Mouse (Mus musculus): ENCODE data around the gene Iqcf1. TPM values are rescaled to one million over a fixed set of nuclear protein-coding genes. Genes with fewer than 3 reads are reported as not detected.

Gene Iqcf1
- total and polyA plus RNA-seq, 3 experiments: not detected

GRCm38 (mm10) chr9:106478101-106478500 lies 21.7 kb upstream of the Iqcf1 start:
- peak overlapping the region; percentile 65 for H3K4me2 ChIP-seq (ENCODE audit: insufficient read depth, low read depth, poor library complexity, severe bottlenecking)
- H3K27ac ChIP-seq (ENCODE audit: insufficient read depth, low read depth): no peak overlapping the region
- TF ChIP-seq GABPA (IDR thresholded peaks at IDR 0.05; ENCODE audit: insufficient replicate concordance, low read depth, low read length): no peak
- TF ChIP-seq BHLHE40 (IDR thresholded peaks at IDR 0.05; ENCODE audit: low read depth, low read length): no peak
- TF ChIP-seq MAFK (IDR thresholded peaks at IDR 0.05; ENCODE audit: insufficient replicate concordance, low read length): no peak
- TF ChIP-seq MYC (IDR thresholded peaks at IDR 0.05; ENCODE audit: low read depth, low read length): no peak
- no peak for TF ChIP-seq NRF1 (IDR thresholded peaks at IDR 0.05; ENCODE audit: low read depth, low read length)
- TF ChIP-seq MAX (IDR thresholded peaks at IDR 0.05; ENCODE audit: low read length): no peak
- TF ChIP-seq MXI1 (IDR thresholded peaks at IDR 0.05; ENCODE audit: low read depth, low read length): no peak
- no peak for TF ChIP-seq ETS1 (conservative IDR thresholded peaks at IDR 0.05; ENCODE audit: low read depth, low read length)
- no peak for TF ChIP-seq TCF12 (IDR thresholded peaks at IDR 0.05; ENCODE audit: low read depth, low read length)
- no peak for TF ChIP-seq CHD1 (IDR thresholded peaks at IDR 0.05; ENCODE audit: low read depth, low read length)
- TF ChIP-seq CTCF (conservative IDR thresholded peaks at IDR 0.05 in 1 of 2, IDR thresholded peaks at IDR 0.05 in 1 of 2; ENCODE audit: low read depth in 2 of 2, low read length in 2 of 2): no peak
- no peak for TF ChIP-seq RAD21 (IDR thresholded peaks at IDR 0.05; ENCODE audit: low read depth, low read length)
- TF ChIP-seq ZKSCAN1 (IDR thresholded peaks at IDR 0.05; ENCODE audit: borderline replicate concordance, low read depth, low read length): no peak
- TF ChIP-seq E2F4 (IDR thresholded peaks at IDR 0.05; ENCODE audit: insufficient replicate concordance, low read depth, low read length): no peak
- no peak for TF ChIP-seq NELFE (IDR thresholded peaks at IDR 0.05; ENCODE audit: low read depth, low read length)
- TF ChIP-seq POLR2AphosphoS2 (IDR thresholded peaks at IDR 0.05; ENCODE audit: low read depth, low read length): no peak
- H3K9ac ChIP-seq (ENCODE audit: insufficient read depth, low read depth): peak overlapping the region; percentile 74; the same call in 1 of the 2 replicates
- dilution Hi-C loops (cut with MboI; ENCODE audit: extremely low pct_ligation_motif_present, extremely low pct_unique_long_range_greater_than_20kb, low sequenced_read_pairs): no loop called here
- H3K4me1 ChIP-seq (ENCODE audit: control insufficient read depth in 1 of 2, insufficient read depth in 2 of 2): peaks cover 6 to 57% of the 10 kb centered on the region in 2 experiments
- peaks cover 34 to 52% of the 10 kb centered on the region in 2 experiments for H3K36me3 ChIP-seq (replicated peaks in 1 of 2; ENCODE audit: control insufficient read depth in 1 of 2, insufficient read depth in 1 of 2, low read length in 1 of 2)
- no peaks in the 10 kb centered on the region for H3K27me3 ChIP-seq (replicated peaks)
- H3K79me2 ChIP-seq (replicated peaks; ENCODE audit: control insufficient read depth, extremely low read depth, insufficient read depth, poor library complexity, severe bottlenecking): peaks cover 26% of the 10 kb centered on the region
- H3K4me3 ChIP-seq (replicated peaks in 1 of 3; ENCODE audit: low read depth in 2 of 3, low read length in 2 of 3, poor library complexity in 1 of 3): peak overlapping the region; percentile 77 to 92 (median 91)
- in situ Hi-C loops (cut with MboI; ENCODE audit: low pct_ligation_motif_present, low pct_unique_long_range_greater_than_20kb, low sequenced_read_pairs): loop anchor here (5.0 kb wide), 1 partner anchor 41 kb away; the partner anchor contains the start of gene Acy1
- DNase-seq (ENCODE audit: extremely low read depth): no peak
- no peaks in the 10 kb centered on the region for H3K9me3 ChIP-seq (replicated peaks; ENCODE audit: low read length)

- Histone ChIP-seq H3K9me3 (replicated peaks; ENCODE audit: low read length) (no peaks in the 10 kb centered on the region), H3K4me1 (ENCODE audit: control insufficient read depth in 1 of 2, insufficient read depth in 2 of 2) (peaks cover 6 to 38% of the 10 kb centered on the region in 2 experiments; a peak in 3 of 4 replicates), H3K36me3 (replicated peaks in 1 of 2; ENCODE audit: control insufficient read depth in 1 of 2, insufficient read depth in 1 of 2, low read length in 1 of 2) (peaks cover 56 to 67% of the 10 kb centered on the region in 2 experiments), H3K27me3 (replicated peaks) (no peaks in the 10 kb centered on the region), H3K9ac (ENCODE audit: insufficient read depth, low read depth) (no peak overlapping the region), H3K4me2 (ENCODE audit: insufficient read depth, low read depth, poor library complexity, severe bottlenecking) (no peak overlapping the region), H3K79me2 (replicated peaks; ENCODE audit: control insufficient read depth, extremely low read depth, insufficient read depth, poor library complexity, severe bottlenecking) (peaks cover 26% of the 10 kb centered on the region), H3K4me3 (replicated peaks in 1 of 3; ENCODE audit: low read depth in 2 of 3, low read length in 2 of 3, poor library complexity in 1 of 3) (no peak overlapping the region), H3K27ac (ENCODE audit: insufficient read depth, low read depth) (no peak overlapping the region)
- in situ Hi-C loops (cut with MboI; ENCODE audit: low pct_ligation_motif_present, low pct_unique_long_range_greater_than_20kb, low sequenced_read_pairs): no loop called here
- dilution Hi-C loops (cut with MboI; ENCODE audit: extremely low pct_ligation_motif_present, extremely low pct_unique_long_range_greater_than_20kb, low sequenced_read_pairs): no loop called here
- no peak for TF ChIP-seq HCFC1 (IDR thresholded peaks at IDR 0.05; ENCODE audit: low read depth, low read length)
- TF ChIP-seq GABPA (IDR thresholded peaks at IDR 0.05; ENCODE audit: insufficient replicate concordance, low read depth, low read length): no peak
- TF ChIP-seq TBP (conservative IDR thresholded peaks at IDR 0.05; ENCODE audit: low read depth, low read length): no peak
- TF ChIP-seq CTCF (conservative IDR thresholded peaks at IDR 0.05 in 1 of 2, IDR thresholded peaks at IDR 0.05 in 1 of 2; ENCODE audit: low read depth in 2 of 2, low read length in 2 of 2): no peak
- no peak for TF ChIP-seq TCF12 (IDR thresholded peaks at IDR 0.05; ENCODE audit: low read depth, low read length)
- TF ChIP-seq RCOR1 (conservative IDR thresholded peaks at IDR 0.05; ENCODE audit: low read depth, low read length): no peak
- TF ChIP-seq POLR2A (IDR thresholded peaks at IDR 0.05; ENCODE audit: low read depth, low read length): no peak
- no peak for TF ChIP-seq BHLHE40 (IDR thresholded peaks at IDR 0.05; ENCODE audit: low read depth, low read length)
- TF ChIP-seq KAT2A (IDR thresholded peaks at IDR 0.05; ENCODE audit: insufficient replicate concordance, low read length): no peak
- TF ChIP-seq USF2 (conservative IDR thresholded peaks at IDR 0.05; ENCODE audit: low read depth, low read length): no peak
- TF ChIP-seq NRF1 (IDR thresholded peaks at IDR 0.05; ENCODE audit: low read depth, low read length): no peak
- TF ChIP-seq PAX5 (IDR thresholded peaks at IDR 0.05; ENCODE audit: low read length): no peak
- TF ChIP-seq CHD2 (IDR thresholded peaks at IDR 0.05; ENCODE audit: low read length): no peak
- TF ChIP-seq ZC3H11A (IDR thresholded peaks at IDR 0.05; ENCODE audit: low read depth, low read length): no peak
- no peak for TF ChIP-seq E2F4 (IDR thresholded peaks at IDR 0.05; ENCODE audit: insufficient replicate concordance, low read depth, low read length)
- no peak for TF ChIP-seq MAX (IDR thresholded peaks at IDR 0.05; ENCODE audit: low read length)
- DNase-seq (ENCODE audit: extremely low read depth): no peak
Observed at GRCm38 (mm10) chr9:106480541-106480940, 19.2 kb upstream of the Iqcf1 start.
